Mouse (Mus musculus) megakaryocyte-erythroid progenitor cell, adult 5 weeks (primary cell): ENCODE results near the gene Timp1. TPM values are rescaled to one million over a fixed set of nuclear protein-coding genes. Genes with fewer than 3 reads are reported as not detected.

Experiments
- polyA plus RNA-seq: library from polyadenylated mRNA; stranded (reverse); fragments of >175 nt; gene quantifications from 2 replicates; pipeline ENCODE4 v1.2.3, GENCODE M21; 2012

The Timp1 gene
- polyA plus RNA-seq = not detected in 2 replicates

DNA sequence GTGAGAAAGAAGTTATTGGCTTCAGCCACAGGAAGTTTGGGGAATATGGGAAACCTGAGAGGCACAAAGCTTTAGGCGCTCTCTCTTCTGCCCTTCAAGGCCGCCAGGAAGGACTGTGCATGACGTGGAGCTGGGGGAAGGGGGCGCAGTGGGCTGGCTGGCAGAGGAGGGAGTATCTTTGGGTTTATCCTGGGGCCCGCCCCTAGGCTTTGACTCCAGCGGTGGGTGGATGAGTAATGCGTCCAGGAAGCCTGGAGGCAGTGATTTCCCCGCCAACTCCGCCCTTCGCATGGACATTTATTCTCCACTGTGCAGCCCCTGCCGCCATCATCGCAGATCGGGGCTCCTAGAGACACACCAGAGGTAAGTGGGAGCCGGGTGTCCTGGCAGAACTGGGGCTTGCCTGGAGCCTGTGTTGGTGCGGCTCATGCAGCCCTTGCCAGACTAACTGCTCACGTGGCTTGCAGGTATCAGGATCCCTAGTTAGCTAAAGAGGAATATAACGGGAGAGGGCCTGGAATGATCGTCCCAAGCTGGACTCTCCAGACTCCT, at the start of gene Timp1:
TSS of gene Timp1 (plus strand) at position 205 of the 552 bp plus-strand sequence.

GRCm38 (mm10) chrX:20920844-20921364, 50.9 kb downstream of the Timp1 start, which contains the start of gene Syn1:
Gene Syn1, minus strand, starts transcription at chrX:20921004.

Other genes with a start within 250 kb of the Timp1 start
- 197 and 210 TPM in 2 replicates for gene Uba1, start 211.8 kb upstream of the Timp1 start, polyA plus RNA-seq
- gene Cdk16, start 182.2 kb upstream of the Timp1 start, polyA plus RNA-seq = 54.5 and 62.9 TPM in 2 replicates
- gene Usp11, start 166.3 kb upstream of the Timp1 start, polyA plus RNA-seq = 12.1 and 18.9 TPM in 2 replicates
- 38.8 and 52.9 TPM in 2 replicates for gene Araf, start 72.4 kb upstream of the Timp1 start, polyA plus RNA-seq
- 0.08 and 0.18 TPM in 2 replicates for gene Syn1, start 50.8 kb downstream of the Timp1 start, polyA plus RNA-seq
- gene Cfp, start 61.4 kb downstream of the Timp1 start, polyA plus RNA-seq = 84.9 and 162 TPM in 2 replicates
- gene Elk1, start 80.4 kb downstream of the Timp1 start, polyA plus RNA-seq = 9.9 and 10.3 TPM in 2 replicates
- gene Uxt, start 91.9 kb downstream of the Timp1 start, polyA plus RNA-seq = 20.3 and 25.8 TPM in 2 replicates
- 0.28 and 0.56 TPM in 2 replicates for gene Zfp182, start 192.2 kb downstream of the Timp1 start, polyA plus RNA-seq
- not detected in 2 replicates for gene Spaca5, start 198.2 kb downstream of the Timp1 start, polyA plus RNA-seq
- gene Zfp300, start 219.4 kb downstream of the Timp1 start, polyA plus RNA-seq = 0.01 TPM in 1 of 2 replicates, not detected in the other
- not detected in 2 replicates for gene Ssxa1, start 245.7 kb downstream of the Timp1 start, polyA plus RNA-seq